Mouse (Mus musculus) lung, adult 2 months (tissue): ENCODE results near the gene Megf6.

Experiments
- CTCF ChIP-seq: fragments of 200-500 bp; IDR thresholded peaks from 2 replicates; pipeline ENCODE4 v1.5.1; 2011; ENCODE audit warnings: mild to moderate bottlenecking, low read length, control low read depth; ENCODE audit not compliant: insufficient read depth
- POLR2A ChIP-seq: fragments of 200-500 bp; IDR thresholded peaks from 2 replicates; pipeline ENCODE4 v1.6.1; 2011; ENCODE audit warnings: low read depth, mild to moderate bottlenecking, control low read depth, low read length, borderline replicate concordance; ENCODE audit errors: extremely low read depth

DNA sequence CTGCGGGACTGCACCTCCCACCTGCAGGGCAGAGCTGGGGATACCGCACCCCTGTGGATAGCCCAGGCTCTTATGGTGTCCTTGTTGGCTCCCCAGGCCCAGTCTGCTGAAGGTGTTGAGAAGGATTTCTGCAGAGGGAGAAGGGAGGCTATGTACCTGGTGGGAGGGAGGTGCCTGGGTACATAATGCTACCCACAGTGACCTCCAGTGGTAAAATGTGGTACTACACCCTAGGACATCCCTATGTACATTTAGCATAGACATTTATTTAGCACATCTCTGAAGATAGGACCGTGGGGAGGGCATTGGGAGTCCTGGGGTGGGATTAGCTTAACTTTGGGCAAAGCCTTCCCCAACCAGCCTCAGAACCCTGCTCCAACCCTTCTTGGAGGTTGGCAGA, 102.5 kb downstream of the Megf6 start:
- TF ChIP-seq POLR2A: no peak
- peak; percentile 56 for TF ChIP-seq CTCF
